Mouse (Mus musculus) c-Kit-positive CD71-negative TER-119-negative erythroid progenitor cells, embryonic 14.5 days (primary cell): ENCODE measurements around the gene Zfp965.
"Not testable (repeated sequence)": the region's sequence is repeated elsewhere in the genome, so short reads cannot be mapped to it uniquely, and the experiment has no call there.

ENCODE experiments used
- DNase-seq: peaks from one replicate; pipeline ENCODE4 v3.0.0-alpha.2; 2013; ENCODE audit warnings: low read depth

Zfp965 gene

DNA sequence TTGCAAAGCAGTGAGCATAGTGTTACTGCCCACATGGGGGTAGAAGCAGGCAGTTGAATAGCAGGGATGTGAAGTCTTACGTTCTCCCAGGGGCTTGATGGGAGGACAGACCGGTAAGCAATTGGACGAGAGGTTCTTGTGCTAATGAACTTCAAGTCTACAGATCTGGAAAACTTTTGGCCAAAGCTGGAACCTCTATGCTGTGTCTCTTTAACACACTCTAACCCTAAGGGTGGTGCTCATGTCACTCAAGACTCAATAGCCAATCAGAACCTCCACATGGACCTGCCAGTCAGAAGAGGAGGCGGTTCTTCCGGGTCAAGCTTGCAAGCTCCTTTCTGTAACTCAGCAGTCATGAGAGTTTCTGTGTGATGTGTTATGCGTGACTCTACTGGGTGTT is at the start of gene Zfp965:
Gene Zfp965, plus strand, starts transcription at position 301 of the 400 bp plus-strand sequence.
- not testable (repeated sequence) for DNase-seq

DNA sequence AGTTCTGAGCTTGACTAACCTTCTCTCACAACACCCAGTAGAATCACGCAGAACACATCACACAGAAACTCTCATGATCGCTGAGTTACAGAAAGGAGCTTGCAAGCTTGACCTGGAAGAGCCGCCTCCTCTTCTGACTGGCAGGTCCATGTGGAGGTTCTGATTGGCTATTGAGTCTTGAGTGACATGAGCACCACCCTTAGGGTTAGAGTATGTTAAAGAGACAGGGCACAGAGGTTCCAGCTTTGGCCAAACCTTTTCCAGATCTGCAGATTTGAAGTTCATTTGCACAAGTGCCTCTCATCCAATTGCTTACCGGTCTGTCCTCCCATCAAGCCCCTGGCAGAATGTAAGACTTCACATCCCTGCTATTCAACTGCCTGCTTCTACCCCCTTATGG is 34.1 kb upstream of the Zfp965 start, which contains the start of gene Gm4724:
Gene Gm4724, minus strand, starts transcription at position 101 of the 400 bp plus-strand sequence.
- DNase-seq, result not testable (repeated sequence)
